27 mouse cellular contexts compared by ENCODE assay signal in the genomic region with DNA sequence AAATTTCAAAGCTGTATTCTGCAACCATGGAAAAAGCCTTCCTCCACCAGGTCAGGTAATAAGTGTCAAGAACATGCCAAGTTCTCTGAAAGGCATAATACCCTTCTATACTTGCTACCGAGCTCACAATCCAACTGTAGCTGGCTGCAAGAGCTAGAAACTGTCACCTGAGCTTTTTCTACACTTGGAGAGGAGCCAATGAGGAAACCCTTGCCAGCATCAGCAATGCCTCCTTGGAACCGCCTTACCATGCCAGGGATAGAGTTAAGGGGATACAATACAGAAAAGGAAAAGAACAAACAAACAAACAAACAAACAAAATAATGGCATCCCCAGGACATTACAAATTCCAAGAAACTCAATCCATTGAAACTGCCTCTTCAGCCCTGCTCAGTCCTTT.
A peak's percentile ranks its signal among the peaks of the same experiment; 100 is the strongest.
DNase-seq lines count a peak whose midpoint lies in the region; ATAC-seq and TF ChIP-seq lines count a peak whose summit lies in the region.
"Had no signal": no experiment of that assay in that cellular context is flagged by ENCODE, and none has a peak within 500 bp of the region (broad histone marks: within the 10 kb centered on the region; RNA-seq: fewer than 3 reads in every experiment).

No protein-coding gene starts in this region.

- no peak overlapping the region for H3K4me3 ChIP-seq in kidney, embryonic 14.5 days (ENCODE audit: low read length)
- H3K4me3 ChIP-seq in liver, adult 2 months (ENCODE audit: insufficient read depth, low read depth, low read length) = no peak overlapping the region
- no peak overlapping the region for H3K4me3 ChIP-seq in liver, postnatal 0 days (ENCODE audit: low read depth, low read length)
- H3K4me3 ChIP-seq in stomach, postnatal 0 days (ENCODE audit: low read depth, low read length) = no peak overlapping the region
- H3K4me3 ChIP-seq: embryonic facial prominence, embryonic 15.5 days; limb, embryonic 13.5 days; liver, embryonic 13.5 days; lung, embryonic 15.5 days had no signal

- ATAC-seq in kidney, embryonic 14.5 days (ENCODE audit: low FRiP score, low TSS enrichment) = no peak
- no peak for ATAC-seq in liver, postnatal 0 days
- no peak for ATAC-seq in stomach, postnatal 0 days (ENCODE audit: low FRiP score, low TSS enrichment)
- ATAC-seq: forebrain, postnatal 0 days; hindbrain, postnatal 0 days; intestine, postnatal 0 days had no signal

- no peaks in the 10 kb centered on the region for H3K4me1 ChIP-seq in kidney, embryonic 14.5 days (ENCODE audit: control insufficient read depth, insufficient read depth, low read length)
- H3K4me1 ChIP-seq in liver, adult 2 months (ENCODE audit: control insufficient read depth, insufficient read depth, low read length) = peaks cover 3% of the 10 kb centered on the region; the same call in 1 of the 2 replicates
- H3K4me1 ChIP-seq in liver, postnatal 0 days (ENCODE audit: insufficient read depth) = no peaks in the 10 kb centered on the region
- no peaks in the 10 kb centered on the region for H3K4me1 ChIP-seq in stomach, postnatal 0 days (replicated peaks; ENCODE audit: control insufficient read depth, insufficient read depth)
- H3K4me1 ChIP-seq: embryonic facial prominence, embryonic 15.5 days; liver, embryonic 13.5 days; lung, embryonic 15.5 days had no signal

- H3K36me3 ChIP-seq in kidney, embryonic 14.5 days (ENCODE audit: control insufficient read depth, insufficient read depth, low read length) = no peaks in the 10 kb centered on the region
- no peaks in the 10 kb centered on the region for H3K36me3 ChIP-seq in liver, adult 2 months (ENCODE audit: control insufficient read depth, insufficient read depth, low read length)
- no peaks in the 10 kb centered on the region for H3K36me3 ChIP-seq in liver, postnatal 0 days (replicated peaks; ENCODE audit: insufficient read depth, low read length)
- no peaks in the 10 kb centered on the region for H3K36me3 ChIP-seq in stomach, postnatal 0 days (ENCODE audit: control insufficient read depth, insufficient read depth, low read length)
- H3K36me3 ChIP-seq: embryonic facial prominence, embryonic 15.5 days; limb, embryonic 13.5 days; liver, embryonic 13.5 days; lung, embryonic 15.5 days had no signal

- H3K4me2 ChIP-seq in kidney, embryonic 14.5 days (replicated peaks; ENCODE audit: low read depth, low read length) = no peak overlapping the region
- no peak overlapping the region for H3K4me2 ChIP-seq in liver, postnatal 0 days (ENCODE audit: low read depth, low read length)
- no peak overlapping the region for H3K4me2 ChIP-seq in stomach, postnatal 0 days (replicated peaks; ENCODE audit: low read depth)
- H3K4me2 ChIP-seq: embryonic facial prominence, embryonic 15.5 days; heart, embryonic 11.5 days; limb, embryonic 13.5 days; liver, embryonic 13.5 days; lung, embryonic 15.5 days had no signal

- peak; percentile 56 to 58 for DNase-seq in cerebellum, postnatal 10 days
- DNase-seq in cerebellum, postnatal 36 days = no peak
- peak; percentile 10 for DNase-seq in kidney, adult 18-20 months
- peak; percentile 17 for DNase-seq in liver, adult 2 months (ENCODE audit: extremely low read depth, low read depth, low spot score)
- no peak for DNase-seq in liver, postnatal 0 days
- DNase-seq in brain, embryonic 14.5 days (ENCODE audit: low read depth) = peak; percentile 20
- DNase-seq in stomach, postnatal 0 days (ENCODE audit: low spot score) = no peak
- DNase-seq: adrenal gland, postnatal 36 days; cerebellum, adult 11 months; cerebellum, adult 9-11 months; embryo, embryonic 11 days; forebrain, postnatal 0 days; gastrocnemius, postnatal 14 days; heart, adult 11 months; layer of hippocampus, postnatal 36 days; liver, embryonic 13.5 days; midbrain, embryonic 14.5 days; retina, postnatal 1 day; right cerebral cortex, postnatal 25 days; spleen, adult 18-20 months had no signal

- no peaks in the 10 kb centered on the region for H3K27me3 ChIP-seq in kidney, embryonic 14.5 days (ENCODE audit: control insufficient read depth, insufficient read depth, low read length)
- no peaks in the 10 kb centered on the region for H3K27me3 ChIP-seq in liver, adult 2 months (ENCODE audit: control insufficient read depth, insufficient read depth, low read length)
- no peaks in the 10 kb centered on the region for H3K27me3 ChIP-seq in liver, postnatal 0 days (ENCODE audit: insufficient read depth, low read length)
- no peaks in the 10 kb centered on the region for H3K27me3 ChIP-seq in stomach, postnatal 0 days (ENCODE audit: control insufficient read depth, insufficient read depth, low read length)
- H3K27me3 ChIP-seq: embryonic facial prominence, embryonic 15.5 days; limb, embryonic 13.5 days; liver, embryonic 13.5 days; lung, embryonic 15.5 days had no signal

- no peak for TF ChIP-seq CTCF in liver, adult 2 months (IDR thresholded peaks at IDR 0.05; ENCODE audit: low read depth, low read length)
- no peak for TF ChIP-seq CTCF in liver, postnatal 0 days (IDR thresholded peaks at IDR 0.05; ENCODE audit: low read depth)
- no peak for TF ChIP-seq CTCF in brain, embryonic 14.5 days (IDR thresholded peaks at IDR 0.05; ENCODE audit: borderline replicate concordance, extremely low read depth, insufficient read depth, insufficient read length)
- TF ChIP-seq CTCF in stomach, postnatal 0 days (IDR thresholded peaks at IDR 0.05; ENCODE audit: low read depth) = no peak

- no peak for TF ChIP-seq POLR2A in liver, adult 2 months (IDR thresholded peaks at IDR 0.05; ENCODE audit: extremely low read depth, insufficient read depth, low read length)
- no peak for TF ChIP-seq POLR2A in brain, embryonic 14.5 days (IDR thresholded peaks at IDR 0.05; ENCODE audit: borderline replicate concordance, extremely low read depth, insufficient read depth, insufficient read length, poor library complexity, severe bottlenecking)

- H3K79me2 ChIP-seq in liver, adult 2 months (ENCODE audit: control insufficient read depth, insufficient read depth, low read length) = no peaks in the 10 kb centered on the region

- H3K9ac ChIP-seq in kidney, embryonic 14.5 days (ENCODE audit: low read depth, low read length) = no peak overlapping the region
- H3K9ac ChIP-seq in liver, adult 2 months (ENCODE audit: low read depth, low read length) = no peak overlapping the region
- H3K9ac ChIP-seq in liver, postnatal 0 days (replicated peaks) = no peak overlapping the region
- no peak overlapping the region for H3K9ac ChIP-seq in stomach, postnatal 0 days (ENCODE audit: low read length)
- H3K9ac ChIP-seq: embryonic facial prominence, embryonic 15.5 days; forebrain, postnatal 0 days; limb, embryonic 13.5 days; liver, embryonic 13.5 days; lung, embryonic 15.5 days had no signal

- TF ChIP-seq EP300 in liver, postnatal 0 days (IDR thresholded peaks at IDR 0.05; ENCODE audit: low read depth) = no peak
- no peak for TF ChIP-seq EP300 in stomach, postnatal 0 days (optimal IDR thresholded peaks at IDR 0.05)

- H3K9me3 ChIP-seq in kidney, embryonic 14.5 days (ENCODE audit: control insufficient read depth, low read length) = no peaks in the 10 kb centered on the region
- H3K9me3 ChIP-seq in liver, postnatal 0 days (ENCODE audit: low read length) = no peaks in the 10 kb centered on the region
- no peaks in the 10 kb centered on the region for H3K9me3 ChIP-seq in stomach, postnatal 0 days (ENCODE audit: control insufficient read depth, low read length)
- H3K9me3 ChIP-seq: embryonic facial prominence, embryonic 15.5 days; limb, embryonic 13.5 days; liver, embryonic 13.5 days; lung, embryonic 15.5 days had no signal

- WGBS in kidney, embryonic 14.5 days = 85% methylated on average over 2 of the region's 2 CpGs
- 78% methylated on average over 2 of the region's 2 CpGs for WGBS in liver, adult 2 months
- 70% methylated on average over 2 of the region's 2 CpGs for WGBS in liver, postnatal 0 days (ENCODE audit: insufficient replicate concordance)
- WGBS in stomach, postnatal 0 days = 66% methylated on average over 2 of the region's 2 CpGs

- H3K27ac ChIP-seq in kidney, embryonic 14.5 days (ENCODE audit: low read depth, low read length) = no peak overlapping the region
- no peak overlapping the region for H3K27ac ChIP-seq in liver, adult 2 months (replicated peaks; ENCODE audit: insufficient read depth, low read depth, low read length)
- H3K27ac ChIP-seq in liver, postnatal 0 days (ENCODE audit: low read depth) = no peak overlapping the region
- no peak overlapping the region for H3K27ac ChIP-seq in stomach, postnatal 0 days (replicated peaks)
- H3K27ac ChIP-seq: embryonic facial prominence, embryonic 15.5 days; hindbrain, postnatal 0 days; liver, embryonic 13.5 days; lung, embryonic 15.5 days had no signal

Comparison
In these comparisons a context has a peak if more than half of its experiments do, and no peak if none do; other contexts are left out.
1. DNase-seq: peak in cerebellum, postnatal 10 days (2 of 2), kidney, adult 18-20 months (single experiment), liver, adult 2 months (single experiment) and brain, embryonic 14.5 days (single experiment); none in cerebellum, postnatal 36 days (0 of 2), liver, postnatal 0 days (single experiment) and stomach, postnatal 0 days (single experiment).